Mouse (Mus musculus) neural tube, embryonic 13.5 days (tissue): ENCODE results near the gene Atp11a. TPM values are rescaled to one million over a fixed set of nuclear protein-coding genes. Genes with fewer than 3 reads are reported as not detected.

Source experiments
- ATAC-seq: fragments of 200-750 bp; cut with Nextera tagmentation; 2 replicates; pipeline ENCODE4 v1.8.0; 2017; ENCODE audit warnings: low read depth, mild to moderate bottlenecking, moderate TSS enrichment, moderate library complexity
- H3K27ac ChIP-seq: fragments of 300-500 bp; sonication (generic); replicated peaks from 2 replicates; pipeline ENCODE4 v1.5.1; 2015; ENCODE audit warnings: moderate library complexity, mild to moderate bottlenecking, inconsistent platforms
- H3K27me3 ChIP-seq: fragments of 300-500 bp; sonication (generic); 2 replicates; pipeline ENCODE4 v1.6.1; 2015; ENCODE audit warnings: mild to moderate bottlenecking, inconsistent platforms
- H3K36me3 ChIP-seq: fragments of 300-500 bp; sonication (generic); 2 replicates; pipeline ENCODE4 v1.6.1; 2015; ENCODE audit warnings: mild to moderate bottlenecking, inconsistent platforms
- H3K4me1 ChIP-seq: fragments of 300-500 bp; sonication (generic); replicated peaks from 2 replicates; pipeline ENCODE4 v1.6.1; 2015; ENCODE audit warnings: inconsistent platforms
- H3K4me2 ChIP-seq: fragments of 300-500 bp; sonication (generic); 2 replicates; pipeline ENCODE4 v1.6.1; 2015; ENCODE audit warnings: inconsistent platforms, mild to moderate bottlenecking, moderate library complexity
- H3K4me3 ChIP-seq: fragments of 300-500 bp; sonication (generic); 2 replicates; pipeline ENCODE4 v1.5.1; 2015; ENCODE audit warnings: mild to moderate bottlenecking, inconsistent platforms
- H3K9ac ChIP-seq: fragments of 300-500 bp; sonication (generic); 2 replicates; pipeline ENCODE4 v1.6.1; 2015; ENCODE audit warnings: moderate library complexity, mild to moderate bottlenecking, inconsistent platforms
- H3K9me3 ChIP-seq: fragments of 300-500 bp; sonication (generic); 2 replicates; pipeline ENCODE4 v1.6.1; 2016; ENCODE audit warnings: inconsistent platforms
- WGBS: fragments of 180-500 bp; shearing (Covaris S2); methylation state at CpG from one replicate; pipeline ENCODE4 v1.1.7; 2015; 5-methylcytosine and 5-hydroxymethylcytosine counted together
- polyA plus RNA-seq: library from polyadenylated mRNA; unstranded; fragments of >200 nt; fragmentation: Nextera tagmentation; extraction: Ambion mirVana; gene quantifications from 2 replicates; pipeline ENCODE4 v1.2.1, GENCODE M21; 2015

Atp11a gene
- polyA plus RNA-seq, 1 experiment from 2014 or later: 12.3 TPM

- no peaks in the 10 kb centered on the region; the same call in 1 of the 2 replicates for H3K4me1 ChIP-seq
- no peaks in the 10 kb centered on the region for H3K36me3 ChIP-seq
- H3K4me3 ChIP-seq: no peak overlapping the region
- no peak overlapping the region for H3K9ac ChIP-seq
- H3K27me3 ChIP-seq: no peaks in the 10 kb centered on the region
- no peaks in the 10 kb centered on the region for H3K9me3 ChIP-seq
- 90% methylated on average over 13 of the region's 13 CpGs for WGBS
- ATAC-seq: no peak
- H3K27ac ChIP-seq: no peak overlapping the region
- no peak overlapping the region for H3K4me2 ChIP-seq
Observed at GRCm38 (mm10) chr8:12903790-12904415, 147.1 kb downstream of the Atp11a start.

GRCm38 (mm10) chr8:12905122-12905521 lies 148.3 kb downstream of the Atp11a start:
- H3K27me3 ChIP-seq: no peaks in the 10 kb centered on the region
- H3K4me3 ChIP-seq: no peak overlapping the region
- no peak overlapping the region for H3K27ac ChIP-seq
- no peaks in the 10 kb centered on the region for H3K36me3 ChIP-seq
- no peak overlapping the region for H3K9ac ChIP-seq
- no peaks in the 10 kb centered on the region for H3K9me3 ChIP-seq
- no peak overlapping the region for H3K4me2 ChIP-seq
- no peak for ATAC-seq
- WGBS: 95% methylated on average over 5 of the region's 5 CpGs
- H3K4me1 ChIP-seq: no peaks in the 10 kb centered on the region; the same call in 1 of the 2 replicates

- no peaks in the 10 kb centered on the region for H3K36me3 ChIP-seq
- 83% methylated on average over 11 of the region's 11 CpGs for WGBS
- no peak overlapping the region for H3K4me2 ChIP-seq
- no peak overlapping the region for H3K4me3 ChIP-seq
- no peaks in the 10 kb centered on the region; the same call in 1 of the 2 replicates for H3K4me1 ChIP-seq
- ATAC-seq: no peak
- no peaks in the 10 kb centered on the region for H3K9me3 ChIP-seq
- no peak overlapping the region for H3K9ac ChIP-seq
- no peak overlapping the region for H3K27ac ChIP-seq
- no peaks in the 10 kb centered on the region for H3K27me3 ChIP-seq
Observed at GRCm38 (mm10) chr8:12905599-12906321, 148.9 kb downstream of the Atp11a start.

GRCm38 (mm10) chr8:12906597-12906996 lies 149.8 kb downstream of the Atp11a start:
- H3K9me3 ChIP-seq: no peaks in the 10 kb centered on the region

GRCm38 (mm10) chr8:12907730-12908129 lies 150.9 kb downstream of the Atp11a start:
- Histone ChIP-seq H3K27ac (no peak overlapping the region), H3K4me3 (no peak overlapping the region), H3K4me1 (peaks cover 6% of the 10 kb centered on the region), H3K27me3 (no peaks in the 10 kb centered on the region), H3K9me3 (no peaks in the 10 kb centered on the region), H3K36me3 (no peaks in the 10 kb centered on the region), H3K9ac (no peak overlapping the region), H3K4me2 (no peak overlapping the region)
- no peak for ATAC-seq
- WGBS: 84% methylated on average over 4 of the region's 4 CpGs

More at GRCm38 (mm10) chr8:12906597-12906996, 149.8 kb downstream of the Atp11a start:
- no peaks in the 10 kb centered on the region for H3K27me3 ChIP-seq
- H3K9ac ChIP-seq: no peak overlapping the region
- no peak overlapping the region for H3K27ac ChIP-seq
- no peak overlapping the region for H3K4me3 ChIP-seq
- no peak for ATAC-seq
- no peaks in the 10 kb centered on the region for H3K36me3 ChIP-seq
- H3K4me2 ChIP-seq: no peak overlapping the region
- 79% methylated on average over 5 of the region's 5 CpGs for WGBS
- H3K4me1 ChIP-seq: no peaks in the 10 kb centered on the region; the same call in 1 of the 2 replicates

GRCm38 (mm10) chr8:12912011-12912410 lies 155.2 kb downstream of the Atp11a start:
- Histone ChIP-seq H3K36me3 (no peaks in the 10 kb centered on the region), H3K27ac (no peak overlapping the region), H3K4me2 (no peak overlapping the region), H3K9me3 (no peaks in the 10 kb centered on the region), H3K4me3 (no peak overlapping the region), H3K4me1 (peaks cover 20% of the 10 kb centered on the region), H3K9ac (no peak overlapping the region), H3K27me3 (no peaks in the 10 kb centered on the region)
- no peak for ATAC-seq
- WGBS: 23% methylated on average over 5 of the region's 5 CpGs

GRCm38 (mm10) chr8:12915187-12916006 lies 158.6 kb downstream of the Atp11a start:
- H3K27me3 ChIP-seq: no peaks in the 10 kb centered on the region
- no peaks in the 10 kb centered on the region for H3K9me3 ChIP-seq
- H3K4me1 ChIP-seq: peaks cover 45% of the 10 kb centered on the region
- peak overlapping the region; percentile 84 for H3K9ac ChIP-seq
- ATAC-seq: peak; percentile 88
- peak overlapping the region; percentile 86 for H3K27ac ChIP-seq
- peak overlapping the region; percentile 54 for H3K4me3 ChIP-seq
- WGBS: 15% methylated on average over 42 of the region's 42 CpGs
- H3K4me2 ChIP-seq: peak overlapping the region; percentile 91
- H3K36me3 ChIP-seq: no peaks in the 10 kb centered on the region

- ATAC-seq: peak; percentile 34; the same call in 1 of the 2 replicates
- 55% methylated on average over 16 of the region's 16 CpGs for WGBS
- H3K36me3 ChIP-seq: no peaks in the 10 kb centered on the region
Observed at GRCm38 (mm10) chr8:12916156-12916900, 159.5 kb downstream of the Atp11a start.

GRCm38 (mm10) chr8:12917029-12917428 lies 160.2 kb downstream of the Atp11a start:
- Histone ChIP-seq H3K27ac (peak overlapping the region; percentile 86), H3K4me3 (peak overlapping the region; percentile 54), H3K4me2 (peak overlapping the region; percentile 91), H3K4me1 (peaks cover 42% of the 10 kb centered on the region), H3K27me3 (no peaks in the 10 kb centered on the region), H3K9ac (peak overlapping the region; percentile 84), H3K36me3 (no peaks in the 10 kb centered on the region), H3K9me3 (no peaks in the 10 kb centered on the region)
- WGBS: 75% methylated on average over 3 of the region's 3 CpGs
- ATAC-seq: no peak

More at GRCm38 (mm10) chr8:12916156-12916900, 159.5 kb downstream of the Atp11a start:
- H3K27ac ChIP-seq: peak overlapping the region; percentile 86
- peak overlapping the region; percentile 54 for H3K4me3 ChIP-seq
- H3K9me3 ChIP-seq: no peaks in the 10 kb centered on the region
- no peaks in the 10 kb centered on the region for H3K27me3 ChIP-seq
- peak overlapping the region; percentile 91 for H3K4me2 ChIP-seq
- H3K9ac ChIP-seq: peak overlapping the region; percentile 84
- peaks cover 45% of the 10 kb centered on the region for H3K4me1 ChIP-seq

GRCm38 (mm10) chr8:12917831-12918230 lies 161.0 kb downstream of the Atp11a start:
- Histone ChIP-seq H3K4me2 (peak overlapping the region; percentile 91), H3K4me1 (peaks cover 39% of the 10 kb centered on the region), H3K9me3 (no peaks in the 10 kb centered on the region), H3K27ac (no peak overlapping the region), H3K36me3 (0 out of 2 replicates have a peak, but pooled peaks cover 3% of the 10 kb centered on the region), H3K4me3 (peak overlapping the region; percentile 54), H3K27me3 (no peaks in the 10 kb centered on the region), H3K9ac (peak overlapping the region; percentile 84)
- WGBS: 89% methylated on average over 4 of the region's 4 CpGs
- no peak for ATAC-seq
